Mouse (Mus musculus): ENCODE measurements around the gene Zfand3. TPM values are rescaled to one million over a fixed set of nuclear protein-coding genes. Genes with fewer than 3 reads are reported as not detected.

Gene Zfand3
- polyA plus RNA-seq, 1 experiment from 2014 or later, result 50.6 TPM

GRCm38 (mm10) chr17:30159341-30159740 is 154.8 kb downstream of the Zfand3 start:
- no peak overlapping the region for H3K9ac ChIP-seq (replicated peaks; ENCODE audit: low read length)
- H3K9me3 ChIP-seq (replicated peaks; ENCODE audit: control insufficient read depth, low read length), result no peaks in the 10 kb centered on the region
- H3K4me2 ChIP-seq (ENCODE audit: low read depth, low read length), result no peak overlapping the region
- H3K4me1 ChIP-seq (ENCODE audit: control insufficient read depth, insufficient read depth, low read length), result no peaks in the 10 kb centered on the region
- H3K27ac ChIP-seq (replicated peaks; ENCODE audit: low read depth, low read length), result no peak overlapping the region
- ATAC-seq (replicated peaks; ENCODE audit: insufficient number of reproducible peaks, low FRiP score, low TSS enrichment, low read depth), result no peak
- H3K36me3 ChIP-seq (replicated peaks; ENCODE audit: control insufficient read depth, insufficient read depth, low read depth, low read length), result no peaks in the 10 kb centered on the region
- 73% methylated on average over 5 of the region's 5 CpGs for WGBS
- H3K4me3 ChIP-seq (ENCODE audit: low read depth, low read length), result no peak overlapping the region
- H3K27me3 ChIP-seq (ENCODE audit: control insufficient read depth, insufficient read depth, low read length), result no peaks in the 10 kb centered on the region
- no peak for DNase-seq (ENCODE audit: low spot score)

DNA sequence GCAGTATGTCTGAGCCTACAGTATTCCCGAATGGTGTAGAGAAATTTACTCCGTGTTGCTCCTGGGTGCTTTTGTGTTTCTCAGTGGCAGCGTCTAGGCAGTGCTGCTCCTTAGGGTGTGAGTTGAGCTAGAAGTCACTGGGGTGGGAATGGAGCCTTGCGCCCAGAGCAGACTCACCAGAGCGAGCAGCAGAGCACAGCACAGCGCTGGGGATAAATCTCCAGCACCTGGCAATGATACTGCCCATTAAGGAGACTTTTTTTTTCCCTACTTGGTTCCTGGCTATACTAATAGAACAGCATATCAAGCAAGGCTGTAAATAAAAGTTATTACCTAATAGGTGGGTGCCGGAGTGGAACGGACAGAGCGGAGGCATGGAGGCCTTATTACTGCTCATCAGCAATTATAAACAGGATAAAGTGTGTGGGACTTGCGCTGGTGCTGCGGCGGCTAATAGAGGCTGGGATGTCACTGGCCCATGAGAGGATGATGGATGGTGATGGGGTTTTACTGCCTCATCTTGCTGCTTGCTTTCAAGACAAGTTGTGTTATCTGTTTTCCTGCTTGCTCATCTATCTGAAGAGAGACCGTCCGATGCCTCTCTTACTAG is 156.4 kb downstream of the Zfand3 start:
- no peak overlapping the region for H3K4me2 ChIP-seq (ENCODE audit: low read depth, low read length)
- WGBS, result 90% methylated on average over 14 of the region's 14 CpGs
- no peaks in the 10 kb centered on the region for H3K9me3 ChIP-seq (replicated peaks; ENCODE audit: control insufficient read depth, low read length)
- no peak overlapping the region for H3K4me3 ChIP-seq (ENCODE audit: low read depth, low read length)
- H3K27me3 ChIP-seq (ENCODE audit: control insufficient read depth, insufficient read depth, low read length), result no peaks in the 10 kb centered on the region
- DNase-seq (ENCODE audit: low spot score) (no peak), ATAC-seq (replicated peaks; ENCODE audit: insufficient number of reproducible peaks, low FRiP score, low TSS enrichment, low read depth) (no peak)
- H3K36me3 ChIP-seq (replicated peaks; ENCODE audit: control insufficient read depth, insufficient read depth, low read depth, low read length), result no peaks in the 10 kb centered on the region
- no peak overlapping the region for H3K27ac ChIP-seq (replicated peaks; ENCODE audit: low read depth, low read length)
- no peaks in the 10 kb centered on the region for H3K4me1 ChIP-seq (ENCODE audit: control insufficient read depth, insufficient read depth, low read length)
- H3K9ac ChIP-seq (replicated peaks; ENCODE audit: low read length), result no peak overlapping the region

GRCm38 (mm10) chr17:30162983-30163382 is 158.4 kb downstream of the Zfand3 start:
- no peak overlapping the region for H3K4me2 ChIP-seq (ENCODE audit: low read depth, low read length)
- no peak overlapping the region for H3K9ac ChIP-seq (replicated peaks; ENCODE audit: low read length)
- DNase-seq (ENCODE audit: low spot score) (no peak), ATAC-seq (replicated peaks; ENCODE audit: insufficient number of reproducible peaks, low FRiP score, low TSS enrichment, low read depth) (no peak)
- H3K36me3 ChIP-seq (replicated peaks; ENCODE audit: control insufficient read depth, insufficient read depth, low read depth, low read length), result no peaks in the 10 kb centered on the region
- no peaks in the 10 kb centered on the region for H3K27me3 ChIP-seq (ENCODE audit: control insufficient read depth, insufficient read depth, low read length)
- H3K4me3 ChIP-seq (ENCODE audit: low read depth, low read length), result no peak overlapping the region
- H3K27ac ChIP-seq (replicated peaks; ENCODE audit: low read depth, low read length), result no peak overlapping the region
- WGBS, result 88% methylated on average over 5 of the region's 5 CpGs
- H3K4me1 ChIP-seq (ENCODE audit: control insufficient read depth, insufficient read depth, low read length), result no peaks in the 10 kb centered on the region
- H3K9me3 ChIP-seq (replicated peaks; ENCODE audit: control insufficient read depth, low read length), result no peaks in the 10 kb centered on the region

- ATAC-seq (replicated peaks; ENCODE audit: insufficient number of reproducible peaks, low FRiP score, low TSS enrichment, low read depth) (no peak), DNase-seq (ENCODE audit: low spot score) (no peak)
- no peaks in the 10 kb centered on the region for H3K4me1 ChIP-seq (ENCODE audit: control insufficient read depth, insufficient read depth, low read length)
- no peak overlapping the region for H3K27ac ChIP-seq (replicated peaks; ENCODE audit: low read depth, low read length)
- H3K4me3 ChIP-seq (ENCODE audit: low read depth, low read length), result no peak overlapping the region
- H3K4me2 ChIP-seq (ENCODE audit: low read depth, low read length), result no peak overlapping the region
- H3K27me3 ChIP-seq (ENCODE audit: control insufficient read depth, insufficient read depth, low read length), result no peaks in the 10 kb centered on the region
- WGBS, result 70% methylated on average over 6 of the region's 6 CpGs
- no peaks in the 10 kb centered on the region for H3K9me3 ChIP-seq (replicated peaks; ENCODE audit: control insufficient read depth, low read length)
- no peak overlapping the region for H3K9ac ChIP-seq (replicated peaks; ENCODE audit: low read length)
- H3K36me3 ChIP-seq (replicated peaks; ENCODE audit: control insufficient read depth, insufficient read depth, low read depth, low read length), result no peaks in the 10 kb centered on the region
Observed at GRCm38 (mm10) chr17:30163793-30164192, 159.3 kb downstream of the Zfand3 start.

DNA sequence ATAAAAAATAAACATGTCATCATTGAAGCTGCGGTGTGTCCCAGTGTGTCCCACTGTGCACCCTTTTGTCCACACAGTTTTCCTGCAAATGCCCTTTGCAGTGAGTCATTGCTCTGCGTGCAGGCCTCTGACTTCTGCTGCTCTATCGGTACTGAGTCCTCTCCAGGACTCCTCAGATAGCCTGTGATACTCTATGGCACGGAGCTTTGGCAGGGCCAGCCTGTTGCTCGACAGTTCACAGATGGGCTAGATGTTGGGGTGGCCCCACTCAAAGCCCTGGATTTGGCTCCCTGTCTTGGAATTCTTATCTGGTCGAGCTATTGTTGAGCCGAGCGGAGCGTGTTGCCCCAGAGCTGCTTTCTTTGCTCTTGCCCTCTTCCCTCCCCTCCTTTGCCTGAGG is 160.3 kb downstream of the Zfand3 start:
- DNase-seq (ENCODE audit: low spot score) (no peak), ATAC-seq (replicated peaks; ENCODE audit: insufficient number of reproducible peaks, low FRiP score, low TSS enrichment, low read depth) (no peak)
- Histone ChIP-seq H3K4me2 (ENCODE audit: low read depth, low read length) (no peak overlapping the region), H3K27me3 (ENCODE audit: control insufficient read depth, insufficient read depth, low read length) (no peaks in the 10 kb centered on the region), H3K4me3 (ENCODE audit: low read depth, low read length) (no peak overlapping the region), H3K4me1 (ENCODE audit: control insufficient read depth, insufficient read depth, low read length) (no peaks in the 10 kb centered on the region), H3K36me3 (replicated peaks; ENCODE audit: control insufficient read depth, insufficient read depth, low read depth, low read length) (no peaks in the 10 kb centered on the region), H3K9ac (replicated peaks; ENCODE audit: low read length) (no peak overlapping the region), H3K9me3 (replicated peaks; ENCODE audit: control insufficient read depth, low read length) (no peaks in the 10 kb centered on the region), H3K27ac (replicated peaks; ENCODE audit: low read depth, low read length) (no peak overlapping the region)
- 71% methylated on average over 9 of the region's 9 CpGs for WGBS

- WGBS, result 93% methylated on average over 4 of the region's 4 CpGs
- DNase-seq (ENCODE audit: low spot score), result no peak
- Histone ChIP-seq H3K36me3 (replicated peaks; ENCODE audit: control insufficient read depth, insufficient read depth, low read depth, low read length) (no peaks in the 10 kb centered on the region), H3K9ac (replicated peaks; ENCODE audit: low read length) (no peak overlapping the region), H3K4me1 (ENCODE audit: control insufficient read depth, insufficient read depth, low read length) (no peaks in the 10 kb centered on the region), H3K9me3 (replicated peaks; ENCODE audit: control insufficient read depth, low read length) (no peaks in the 10 kb centered on the region), H3K4me2 (ENCODE audit: low read depth, low read length) (no peak overlapping the region), H3K27me3 (ENCODE audit: control insufficient read depth, insufficient read depth, low read length) (no peaks in the 10 kb centered on the region), H3K4me3 (ENCODE audit: low read depth, low read length) (no peak overlapping the region), H3K27ac (replicated peaks; ENCODE audit: low read depth, low read length) (no peak overlapping the region)
- ATAC-seq (replicated peaks; ENCODE audit: insufficient number of reproducible peaks, low FRiP score, low TSS enrichment, low read depth), result no peak
Observed at GRCm38 (mm10) chr17:30177435-30177834, 172.9 kb downstream of the Zfand3 start.

DNA sequence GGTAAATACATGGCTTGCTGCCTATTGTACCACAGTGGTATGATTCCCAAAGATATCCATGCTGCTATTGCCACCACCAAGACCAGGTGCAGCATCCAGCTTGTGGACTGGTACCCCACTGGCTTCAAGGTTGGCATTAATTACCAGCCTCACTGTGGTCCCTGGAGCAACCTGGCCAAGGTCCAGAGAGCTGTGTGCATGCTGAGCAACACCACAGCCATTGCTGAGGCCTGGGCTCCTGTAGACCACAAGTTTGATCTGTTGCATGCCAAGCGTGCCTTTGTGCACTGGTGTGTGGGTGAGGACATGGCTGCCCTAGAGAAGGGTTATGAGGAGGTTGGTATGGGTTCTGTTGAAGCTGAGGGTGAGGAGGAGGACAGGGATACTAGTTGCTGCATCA is 173.9 kb downstream of the Zfand3 start:
- Histone ChIP-seq H3K4me2 (ENCODE audit: low read depth, low read length) (no peak overlapping the region), H3K36me3 (replicated peaks; ENCODE audit: control insufficient read depth, insufficient read depth, low read depth, low read length) (no peaks in the 10 kb centered on the region), H3K4me1 (ENCODE audit: control insufficient read depth, insufficient read depth, low read length) (no peaks in the 10 kb centered on the region), H3K27me3 (ENCODE audit: control insufficient read depth, insufficient read depth, low read length) (no peaks in the 10 kb centered on the region), H3K9me3 (replicated peaks; ENCODE audit: control insufficient read depth, low read length) (no peaks in the 10 kb centered on the region), H3K9ac (replicated peaks; ENCODE audit: low read length) (no peak overlapping the region), H3K4me3 (ENCODE audit: low read depth, low read length) (no peak overlapping the region), H3K27ac (replicated peaks; ENCODE audit: low read depth, low read length) (no peak overlapping the region)
- ATAC-seq (replicated peaks; ENCODE audit: insufficient number of reproducible peaks, low FRiP score, low TSS enrichment, low read depth) (no peak), DNase-seq (ENCODE audit: low spot score) (no peak)
- WGBS, result 96% methylated on average over 1 of the region's 1 CpGs

GRCm38 (mm10) chr17:30180197-30180596 is 175.7 kb downstream of the Zfand3 start:
- ATAC-seq (replicated peaks; ENCODE audit: insufficient number of reproducible peaks, low FRiP score, low TSS enrichment, low read depth) (no peak), DNase-seq (ENCODE audit: low spot score) (no peak)
- no peak overlapping the region for H3K4me3 ChIP-seq (ENCODE audit: low read depth, low read length)
- no peak overlapping the region for H3K4me2 ChIP-seq (ENCODE audit: low read depth, low read length)
- H3K27me3 ChIP-seq (ENCODE audit: control insufficient read depth, insufficient read depth, low read length), result no peaks in the 10 kb centered on the region
- H3K36me3 ChIP-seq (replicated peaks; ENCODE audit: control insufficient read depth, insufficient read depth, low read depth, low read length), result no peaks in the 10 kb centered on the region
- H3K27ac ChIP-seq (replicated peaks; ENCODE audit: low read depth, low read length), result no peak overlapping the region
- no peaks in the 10 kb centered on the region for H3K4me1 ChIP-seq (ENCODE audit: control insufficient read depth, insufficient read depth, low read length)
- 86% methylated on average over 6 of the region's 6 CpGs for WGBS
- no peaks in the 10 kb centered on the region for H3K9me3 ChIP-seq (replicated peaks; ENCODE audit: control insufficient read depth, low read length)
- no peak overlapping the region for H3K9ac ChIP-seq (replicated peaks; ENCODE audit: low read length)
